In the genomic region with DNA sequence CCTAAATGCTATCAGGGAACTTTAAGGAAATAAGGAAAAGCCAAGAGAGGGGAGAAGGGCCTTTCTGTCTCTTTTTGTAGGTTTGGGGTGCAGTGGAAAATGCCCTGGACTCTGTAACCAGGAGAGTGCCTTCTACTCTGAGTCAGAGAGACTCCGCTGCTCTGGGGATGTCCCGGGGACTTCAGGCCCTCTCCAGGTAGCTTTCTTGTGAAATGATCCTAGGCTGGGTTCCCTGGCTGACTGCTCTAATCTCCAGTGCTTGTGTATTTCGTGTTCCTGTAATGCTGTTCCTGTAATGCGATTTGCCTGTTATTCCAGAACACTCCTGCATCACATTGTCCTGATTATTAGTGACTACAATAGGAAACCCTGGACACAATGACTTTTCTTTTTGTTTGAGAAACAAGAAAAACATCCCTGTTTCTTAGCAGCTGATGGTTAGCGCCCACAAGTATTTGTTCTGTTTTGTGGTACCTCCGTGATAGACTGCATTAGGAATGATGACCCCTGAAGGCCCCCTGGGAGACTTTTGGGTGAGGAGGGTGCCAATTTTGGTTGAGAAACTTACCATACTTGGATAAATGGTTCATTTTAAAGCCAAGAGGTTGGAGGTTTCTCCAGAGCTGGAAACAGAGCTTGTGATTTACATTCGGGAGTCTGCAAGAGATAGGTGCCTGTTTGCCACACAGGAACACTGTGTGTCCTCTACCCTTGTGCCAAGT, we compare ENCODE assay signal across 8 mouse cellular contexts. TPM values are rescaled to one million over a fixed set of nuclear protein-coding genes. Genes with fewer than 3 reads are reported as not detected.
DNase-seq lines count a peak whose midpoint lies in the region; ATAC-seq lines count a peak whose summit lies in the region.

No protein-coding gene starts in this region.

- peak overlapping the region; percentile 92 for H3K4me2 ChIP-seq in intestine, embryonic 15.5 days (replicated peaks)

- peak overlapping the region; percentile 70 for H3K9ac ChIP-seq in intestine, embryonic 15.5 days

- no peaks in the 10 kb centered on the region for H3K27me3 ChIP-seq in intestine, embryonic 15.5 days (replicated peaks)

- no peak overlapping the region for H3K27ac ChIP-seq in intestine, embryonic 15.5 days

- peak overlapping the region; percentile 87 for H3K4me3 ChIP-seq in intestine, embryonic 15.5 days (replicated peaks)

- ATAC-seq in intestine, embryonic 15.5 days, result no peak

- DNase-seq in cerebellum, postnatal 25 days, result peak; percentile 34 to 35
- no peak for DNase-seq in cerebellum, adult 11 months
- DNase-seq in 3T3-L1 (ENCODE audit: low read depth, low spot score), result peak; percentile 62
- DNase-seq in embryo, embryonic 10.5 days (ENCODE audit: low spot score), result peak; percentile 39
- peak; percentile 31 for DNase-seq in neural tube, embryonic 10.5 days (ENCODE audit: extremely low spot score, low spot score)
- no peak for DNase-seq in urinary bladder, adult 2 months (ENCODE audit: low spot score)
- DNase-seq in layer of hippocampus, postnatal 25 days (ENCODE audit: extremely low spot score in 1 of 2, low spot score in 1 of 2), result no peak

- H3K4me1 ChIP-seq in intestine, embryonic 15.5 days (replicated peaks), result peaks cover 6% of the 10 kb centered on the region; the same call in 1 of the 2 replicates

- H3K36me3 ChIP-seq in intestine, embryonic 15.5 days, result no peaks in the 10 kb centered on the region

- no peaks in the 10 kb centered on the region for H3K9me3 ChIP-seq in intestine, embryonic 15.5 days

- 37% methylated on average over 7 of the region's 7 CpGs for WGBS in intestine, embryonic 15.5 days

RNA-seq across cellular contexts. Expression of a gene that starts 0.9 kb away (rescaled TPM):
- polyA plus RNA-seq in intestine, embryonic 15.5 days (2015; fragmentation: Nextera tagmentation; extraction: Ambion mirVana), result 8.3 and 9.2 TPM in 2 replicates
- 27.5 and 27.7 TPM in 2 replicates for polyA plus RNA-seq in urinary bladder, adult 2 months (2012; rRNA removed)
- total RNA-seq in layer of hippocampus, postnatal 25 days (2021), result 10 to 100 TPM; 10.7 to 16.5 TPM

RNA-seq across cellular contexts. Expression of a gene that starts 45.1 kb away (rescaled TPM):
- polyA plus RNA-seq in intestine, embryonic 15.5 days (2015; fragmentation: Nextera tagmentation; extraction: Ambion mirVana), result 120 and 127 TPM in 2 replicates
- 51.7 and 59.6 TPM in 2 replicates for polyA plus RNA-seq in urinary bladder, adult 2 months (2012; rRNA removed)
- total RNA-seq in layer of hippocampus, postnatal 25 days (2021), result 10 to 100 TPM; 50.3 to 54.7 TPM

Comparison
In these comparisons a context has a peak if more than half of its experiments do, and no peak if none do; other contexts are left out.
1. DNase-seq: peak in cerebellum, postnatal 25 days (2 of 2), 3T3-L1 (single experiment), embryo, embryonic 10.5 days (single experiment) and neural tube, embryonic 10.5 days (single experiment); none in cerebellum, adult 11 months (single experiment), urinary bladder, adult 2 months (single experiment) and layer of hippocampus, postnatal 25 days (0 of 2).